Mouse (Mus musculus) cerebellum, adult 2 months (tissue): ENCODE measurements around the gene Enc1.

ENCODE experiments used
- CTCF ChIP-seq: fragments of 200-500 bp; IDR thresholded peaks from 2 replicates; pipeline ENCODE4 v1.5.1; 2011; ENCODE audit warnings: low read depth, mild to moderate bottlenecking, control low read depth, low read length, moderate library complexity, borderline replicate concordance; ENCODE audit not compliant: insufficient read depth
- POLR2A ChIP-seq: fragments of 200-500 bp; IDR thresholded peaks from 2 replicates; pipeline ENCODE4 v1.6.1; 2011; ENCODE audit warnings: low read length, control low read depth, borderline replicate concordance; ENCODE audit not compliant: insufficient read depth

GRCm38 (mm10) chr13:97245157-97245556, 4.3 kb downstream of the Enc1 start:
- no peak for TF ChIP-seq CTCF
- no peak for TF ChIP-seq POLR2A
